Mouse (Mus musculus) megakaryocyte-erythroid progenitor cell, adult 5 weeks (primary cell): ENCODE results near the gene Olfr702. TPM values are rescaled to one million over a fixed set of nuclear protein-coding genes. Genes with fewer than 3 reads are reported as not detected.

Experiments used
- polyA plus RNA-seq: library from polyadenylated mRNA; stranded (reverse); fragments of >175 nt; gene quantifications from 2 replicates; pipeline ENCODE4 v1.2.3, GENCODE M21; 2012

Gene Olfr702
- not detected in 2 replicates for polyA plus RNA-seq

DNA sequence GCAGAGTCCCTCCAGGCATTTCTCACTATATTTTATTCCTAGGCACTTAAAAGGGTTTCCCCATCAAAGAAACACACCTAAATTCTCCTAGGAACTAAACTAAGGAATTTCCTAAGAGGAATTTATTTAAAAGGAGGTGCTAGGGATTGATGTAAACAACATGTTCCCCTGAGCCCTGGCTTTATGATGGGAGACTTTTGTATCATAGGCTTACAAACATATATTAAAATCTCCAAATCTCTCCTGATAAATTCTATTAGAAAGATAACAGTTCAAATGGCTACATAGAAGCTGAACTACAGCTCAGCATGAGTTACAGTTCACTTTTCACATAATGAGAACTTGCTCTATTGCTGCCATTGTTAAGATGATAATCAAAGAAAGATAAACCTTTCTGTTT is at the start of gene Olfr702:
TSS of gene Olfr702 (minus strand) at position 101 of the 400 bp plus-strand sequence.

DNA sequence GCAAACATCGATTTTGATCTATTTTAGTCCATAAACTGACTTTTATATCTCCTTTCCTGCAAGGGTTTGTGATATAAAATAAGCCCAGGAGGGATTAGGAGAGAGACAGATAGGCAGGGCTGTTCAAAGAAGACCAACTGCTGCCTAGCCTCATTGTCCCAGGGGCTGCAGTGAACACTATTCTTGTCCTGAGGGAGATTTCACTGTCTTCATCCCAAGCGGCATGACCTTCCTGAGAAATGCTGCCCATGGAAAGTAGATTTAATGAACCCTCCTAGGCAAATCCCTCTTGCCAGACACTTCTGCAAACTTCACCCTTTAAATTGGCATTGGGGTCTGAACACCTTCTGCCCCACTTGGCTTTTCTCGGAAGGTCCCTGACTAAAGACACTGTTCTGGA is 43.1 kb upstream of the Olfr702 start, which contains the start of gene Olfr705:
TSS of gene Olfr705 (minus strand) at position 101 of the 400 bp plus-strand sequence.

DNA sequence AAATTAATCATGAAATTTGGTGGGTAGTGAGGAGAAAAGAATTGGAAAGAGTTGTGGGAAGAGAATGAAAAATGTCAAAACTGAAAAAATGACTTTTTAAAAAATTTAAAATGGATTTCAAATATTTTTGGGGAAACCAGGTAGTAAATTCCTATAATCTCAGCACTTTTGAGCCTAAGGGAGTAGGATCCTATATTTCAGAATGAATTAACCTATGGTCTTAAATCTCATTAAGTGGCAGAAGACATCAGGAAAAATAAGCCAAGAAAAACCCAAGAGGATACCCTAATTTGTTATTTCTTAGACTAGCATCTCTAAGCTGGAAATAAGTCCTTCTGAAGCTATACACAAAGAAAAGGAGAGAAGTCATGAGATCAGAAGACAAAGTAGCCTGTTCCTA is 29.2 kb upstream of the Olfr702 start, which contains the start of gene Olfr704:
TSS of gene Olfr704 (plus strand) at position 301 of the 400 bp plus-strand sequence.

DNA sequence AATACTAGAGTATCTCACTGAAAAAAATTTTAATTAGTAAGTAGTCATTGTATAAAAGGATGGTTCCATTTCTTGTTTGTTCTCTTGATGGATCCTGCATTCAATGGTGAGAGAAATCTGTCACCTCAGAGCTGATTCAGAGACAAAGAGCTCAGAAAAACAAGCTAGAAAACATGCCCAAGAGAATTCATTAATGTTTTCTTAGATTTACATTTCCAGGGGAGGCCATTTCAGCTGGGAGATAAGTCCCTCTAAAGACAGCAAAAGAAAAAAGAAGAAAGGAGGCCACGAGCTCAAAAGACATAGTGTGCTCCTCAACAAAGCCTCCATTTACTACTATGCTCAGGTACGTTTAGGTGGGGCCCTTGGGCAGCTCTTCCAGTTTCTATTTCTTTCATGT is 9.4 kb upstream of the Olfr702 start, which contains the start of gene Olfr703:
TSS of gene Olfr703 (plus strand) at position 301 of the 400 bp plus-strand sequence.

DNA sequence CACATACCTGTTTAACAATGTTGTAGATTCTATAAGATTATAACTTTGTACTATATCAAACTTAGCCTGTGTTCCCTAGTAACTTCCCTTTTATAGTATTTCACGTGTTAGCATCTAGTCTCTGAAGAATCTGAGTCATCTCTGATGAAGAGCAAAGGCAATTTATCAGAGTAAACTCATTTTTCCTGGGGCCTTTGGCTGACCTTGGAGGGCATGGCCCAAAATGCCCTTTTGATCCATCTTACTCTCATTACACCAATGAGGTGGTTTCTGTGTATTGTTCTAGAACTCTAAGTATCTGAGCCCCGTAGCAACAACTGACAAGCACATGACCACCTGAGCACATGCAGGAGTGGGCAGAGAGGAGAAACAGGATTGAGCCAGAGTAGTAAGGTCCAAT is 19.9 kb downstream of the Olfr702 start, which contains the start of gene Olfr701:
TSS of gene Olfr701 (plus strand) at position 301 of the 400 bp plus-strand sequence.

DNA sequence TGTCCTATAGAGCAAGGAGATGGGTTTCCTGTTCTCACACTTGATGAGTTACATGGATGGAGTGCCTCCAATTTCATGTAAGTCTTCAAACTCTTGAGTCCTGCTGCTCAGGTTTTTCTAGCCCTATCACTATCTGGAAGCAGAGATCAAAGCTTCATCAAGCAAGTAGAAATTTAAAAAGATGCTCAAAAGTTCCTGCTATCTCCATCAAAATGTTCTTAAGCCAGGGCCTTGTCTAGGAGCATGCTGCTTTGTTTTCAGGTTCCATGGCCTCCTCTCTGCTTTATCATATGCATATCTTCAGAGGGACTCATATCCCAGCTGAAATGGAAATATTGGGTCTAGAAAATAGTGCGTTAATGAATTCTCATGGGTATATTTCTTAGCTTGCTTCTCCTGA is 25.0 kb downstream of the Olfr702 start, which contains the start of gene Olfr700:
TSS of gene Olfr700 (minus strand) at position 101 of the 400 bp plus-strand sequence.

DNA sequence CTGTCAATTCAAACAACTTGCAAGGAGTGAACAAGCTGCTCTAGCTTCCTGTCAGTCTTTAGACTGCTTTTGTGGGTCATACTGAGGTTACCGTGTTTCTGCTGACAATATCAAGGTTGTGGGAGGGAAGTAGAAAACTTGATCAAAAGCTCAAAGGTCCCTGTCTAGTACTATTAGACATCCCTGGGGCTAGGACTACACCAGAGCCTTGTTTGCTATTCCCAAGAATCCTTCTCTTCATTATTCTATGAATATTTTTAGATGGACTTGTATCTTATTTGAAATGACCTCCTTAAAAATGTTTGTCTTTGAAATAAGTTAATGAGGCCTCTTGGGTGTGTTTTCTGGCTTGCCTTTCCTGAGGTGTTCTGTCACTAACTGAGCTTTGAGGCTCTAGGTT is 40.6 kb downstream of the Olfr702 start, which contains the start of gene Olfr699:
TSS of gene Olfr699 (minus strand) at position 101 of the 400 bp plus-strand sequence.

Other genes starting within 250 kb of the Olfr702 start
- not detected in 2 replicates for gene Olfr693, start 153.3 kb downstream of the Olfr702 start, polyA plus RNA-seq
- gene Olfr694, start 142.1 kb downstream of the Olfr702 start, polyA plus RNA-seq, result not detected in 2 replicates
- not detected in 2 replicates for gene Olfr695, start 117.5 kb downstream of the Olfr702 start, polyA plus RNA-seq
- gene Olfr697, start 91.5 kb downstream of the Olfr702 start, polyA plus RNA-seq, result not detected in 2 replicates
- gene Olfr698, start 78.5 kb downstream of the Olfr702 start, polyA plus RNA-seq, result not detected in 2 replicates
- 0.18 TPM in 1 of 2 replicates, not detected in the other for gene Olfr699, start 40.7 kb downstream of the Olfr702 start, polyA plus RNA-seq
- not detected in 2 replicates for gene Olfr700, start 25.1 kb downstream of the Olfr702 start, polyA plus RNA-seq
- not detected in 2 replicates for gene Olfr701, start 19.8 kb downstream of the Olfr702 start, polyA plus RNA-seq
- gene Olfr703, start 9.5 kb upstream of the Olfr702 start, polyA plus RNA-seq, result not detected in 2 replicates
- not detected in 2 replicates for gene Olfr704, start 29.3 kb upstream of the Olfr702 start, polyA plus RNA-seq
- gene Olfr705, start 43.0 kb upstream of the Olfr702 start, polyA plus RNA-seq, result not detected in 2 replicates
- not detected in 2 replicates for gene Olfr706, start 54.3 kb upstream of the Olfr702 start, polyA plus RNA-seq
- gene Olfr707, start 67.3 kb upstream of the Olfr702 start, polyA plus RNA-seq, result not detected in 2 replicates
- gene Olfr1532-ps1, start 74.1 kb upstream of the Olfr702 start, polyA plus RNA-seq, result not detected in 2 replicates
- gene Olfr709-ps1, start 98.3 kb upstream of the Olfr702 start, polyA plus RNA-seq, result not detected in 2 replicates
- gene Olfr710, start 114.4 kb upstream of the Olfr702 start, polyA plus RNA-seq, result not detected in 2 replicates
- not detected in 2 replicates for gene Olfr6, start 130.0 kb upstream of the Olfr702 start, polyA plus RNA-seq
- gene Olfr711, start 141.6 kb upstream of the Olfr702 start, polyA plus RNA-seq, result not detected in 2 replicates
- 0.10 and 0.13 TPM in 2 replicates for gene Olfr2, start 172.2 kb upstream of the Olfr702 start, polyA plus RNA-seq
- gene Olfr713, start 197.3 kb upstream of the Olfr702 start, polyA plus RNA-seq, result 0.01 TPM in 1 of 2 replicates, not detected in the other
- not detected in 2 replicates for gene Olfr714, start 237.1 kb upstream of the Olfr702 start, polyA plus RNA-seq